ENCODE assay signal across 8 mouse cellular contexts in genomic region chr1:23705489-23705888, GRCm38 (mm10). TPM values are rescaled to one million over a fixed set of nuclear protein-coding genes. Genes with fewer than 3 reads are reported as not detected.
DNase-seq lines count a peak whose midpoint lies in the region; ATAC-seq lines count a peak whose summit lies in the region.

No protein-coding gene starts in this region.

- H3K4me1 ChIP-seq in liver, embryonic 12.5 days: no peaks in the 10 kb centered on the region
- H3K4me1 ChIP-seq in forebrain, embryonic 11.5 days (replicated peaks; ENCODE audit: control insufficient read depth, insufficient read depth, low read length): no peaks in the 10 kb centered on the region
- H3K4me1 ChIP-seq in neural tube, embryonic 13.5 days (replicated peaks): peaks cover 15% of the 10 kb centered on the region

- intact Hi-C loops in left cerebral cortex, postnatal 25 days (cut with DNase I): loop anchor here (1.0 to 10.0 kb wide), 5 partner anchors 87 to 547 kb away; partner anchors contain the start of gene Col9a1

- no peak overlapping the region for H3K4me2 ChIP-seq in liver, embryonic 12.5 days
- no peak overlapping the region for H3K4me2 ChIP-seq in forebrain, embryonic 11.5 days (ENCODE audit: low read depth, low read length, severe bottlenecking)
- no peak overlapping the region for H3K4me2 ChIP-seq in neural tube, embryonic 13.5 days

- no peaks in the 10 kb centered on the region for H3K9me3 ChIP-seq in liver, embryonic 12.5 days (replicated peaks)
- H3K9me3 ChIP-seq in forebrain, embryonic 11.5 days (ENCODE audit: control insufficient read depth, low read length): no peaks in the 10 kb centered on the region
- no peaks in the 10 kb centered on the region for H3K9me3 ChIP-seq in neural tube, embryonic 13.5 days

- no peak for ATAC-seq in liver, embryonic 12.5 days
- peak; percentile 66 for ATAC-seq in forebrain, embryonic 11.5 days (replicated peaks; ENCODE audit: low FRiP score)
- ATAC-seq in neural tube, embryonic 13.5 days (ENCODE audit: low read depth): peak; percentile 90
- no peak for ATAC-seq in megakaryocyte, adult 5-6 weeks (ENCODE audit: poor library complexity, severe bottlenecking)

- no peak overlapping the region for H3K9ac ChIP-seq in liver, embryonic 12.5 days
- no peak overlapping the region for H3K9ac ChIP-seq in forebrain, embryonic 11.5 days (ENCODE audit: low read length)
- H3K9ac ChIP-seq in neural tube, embryonic 13.5 days: no peak overlapping the region

- WGBS in liver, embryonic 12.5 days (ENCODE audit: insufficient replicate concordance): 23% methylated on average over 6 of the region's 6 CpGs
- WGBS in forebrain, embryonic 11.5 days: 22% methylated on average over 6 of the region's 6 CpGs
- 25% methylated on average over 6 of the region's 6 CpGs for WGBS in neural tube, embryonic 13.5 days

- no peaks in the 10 kb centered on the region for H3K36me3 ChIP-seq in liver, embryonic 12.5 days
- no peaks in the 10 kb centered on the region for H3K36me3 ChIP-seq in forebrain, embryonic 11.5 days (ENCODE audit: control insufficient read depth, insufficient read depth, low read length)
- H3K36me3 ChIP-seq in neural tube, embryonic 13.5 days: no peaks in the 10 kb centered on the region

- no peaks in the 10 kb centered on the region for H3K27me3 ChIP-seq in liver, embryonic 12.5 days (replicated peaks)
- H3K27me3 ChIP-seq in forebrain, embryonic 11.5 days (ENCODE audit: control insufficient read depth, insufficient read depth, low read length): no peaks in the 10 kb centered on the region
- no peaks in the 10 kb centered on the region for H3K27me3 ChIP-seq in neural tube, embryonic 13.5 days

- no peak overlapping the region for H3K27ac ChIP-seq in liver, embryonic 12.5 days
- no peak overlapping the region for H3K27ac ChIP-seq in forebrain, embryonic 11.5 days (ENCODE audit: low read depth, low read length)
- no peak overlapping the region for H3K27ac ChIP-seq in neural tube, embryonic 13.5 days (replicated peaks)

- H3K4me3 ChIP-seq in liver, embryonic 12.5 days: no peak overlapping the region
- no peak overlapping the region for H3K4me3 ChIP-seq in forebrain, embryonic 11.5 days (ENCODE audit: low read depth, low read length)
- H3K4me3 ChIP-seq in neural tube, embryonic 13.5 days: no peak overlapping the region

- peak; percentile 9 for DNase-seq in liver
- DNase-seq in brain, adult 2 months (ENCODE audit: low read depth, low spot score): peak; percentile 70
- peak; percentile 72 for DNase-seq in forebrain, embryonic 11.5 days (ENCODE audit: low spot score)
- peak; percentile 64 for DNase-seq in kidney, adult 18-20 months
- DNase-seq in left cerebral cortex, postnatal 25 days (ENCODE audit: low spot score in 2 of 2): peak; percentile 67 to 72

RNA-seq across cellular contexts. Expression of gene B3gat2, which starts 56.1 kb away (rescaled TPM):
- 0.19 and 0.33 TPM in 2 replicates for polyA plus RNA-seq in liver, embryonic 12.5 days (2016; fragmentation: Nextera tagmentation; extraction: Ambion mirVana)
- polyA plus RNA-seq in forebrain, embryonic 11.5 days (2014; fragmentation: Nextera tagmentation; extraction: Ambion mirVana): 1.0 and 1.1 TPM in 2 replicates
- total RNA-seq in left cerebral cortex, postnatal 25 days (2021): 10 to 100 TPM in 1 of 2 experiments, 1 to 10 TPM in 1; 8.4 to 10.2 TPM
- 19.6 and 20.0 TPM in 2 replicates for polyA plus RNA-seq in neural tube, embryonic 13.5 days (2015; fragmentation: Nextera tagmentation; extraction: Ambion mirVana)
- not detected in 2 replicates for total RNA-seq in megakaryocyte, adult 5-6 weeks (2015)
- 0.04 and 0.12 TPM in 2 replicates for total RNA-seq in megakaryocyte, adult 5-6 weeks (2017)

Comparison
In these comparisons a context has a peak if more than half of its experiments do, and no peak if none do; other contexts are left out.
1. DNase-seq: peak in every context shown above with its lines; median percentile 72 in forebrain, embryonic 11.5 days; 70 in brain, adult 2 months; 70 in left cerebral cortex, postnatal 25 days; 64 in kidney, adult 18-20 months; 9 in liver.
2. ATAC-seq: peak in forebrain, embryonic 11.5 days (single experiment) and neural tube, embryonic 13.5 days (single experiment); none in liver, embryonic 12.5 days (single experiment) and megakaryocyte, adult 5-6 weeks (single experiment).